Mouse (Mus musculus) cortical plate, adult 2 months (tissue): ENCODE results near the gene Casd1.

Source experiments
- CTCF ChIP-seq: fragments of 200-500 bp; IDR thresholded peaks from 2 replicates; pipeline ENCODE4 v1.5.1; 2011; ENCODE audit warnings: mild to moderate bottlenecking, control low read depth, low read length; ENCODE audit not compliant: insufficient read depth; ENCODE audit errors: extremely low read depth
- POLR2A ChIP-seq: fragments of 200-500 bp; IDR thresholded peaks from 2 replicates; pipeline ENCODE4 v1.6.1; 2011; ENCODE audit warnings: mild to moderate bottlenecking, low read length, control low read depth; ENCODE audit not compliant: insufficient read depth; ENCODE audit errors: extremely low read depth

GRCm38 (mm10) chr6:4555366-4555765, 45.3 kb upstream of the Casd1 start:
- no peak for TF ChIP-seq POLR2A
- no peak for TF ChIP-seq CTCF
